Comparison of ENCODE assay signal across 9 mouse cellular contexts in the genomic region with DNA sequence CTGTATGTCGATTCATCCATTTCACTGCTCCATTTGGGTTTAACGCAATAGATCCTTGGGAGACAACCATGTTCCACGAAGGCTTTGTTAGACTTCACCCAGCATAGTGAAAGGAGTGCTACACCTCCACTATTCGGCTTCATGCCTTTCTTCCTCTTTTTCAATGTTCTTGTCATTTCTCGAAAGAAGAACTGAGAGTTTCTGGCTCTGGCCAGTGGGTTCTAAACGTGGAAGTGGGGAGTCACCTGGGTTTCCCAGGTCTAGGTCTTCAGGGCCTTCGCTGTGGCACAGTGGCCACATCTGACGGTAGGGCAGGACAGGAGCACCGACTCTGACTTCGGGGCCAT. TPM values are rescaled to one million over a fixed set of nuclear protein-coding genes. Genes with fewer than 3 reads are reported as not detected.
DNase-seq lines count a peak whose midpoint lies in the region; ATAC-seq and TF ChIP-seq lines count a peak whose summit lies in the region.
"Had no signal": no experiment of that assay in that cellular context is flagged by ENCODE, and none has a peak within 500 bp of the region (broad histone marks: within the 10 kb centered on the region; RNA-seq: fewer than 3 reads in every experiment).

No protein-coding gene starts in this region.

- peaks cover 22% of the 10 kb centered on the region for H3K79me2 ChIP-seq in MEL (ENCODE audit: control insufficient read depth, insufficient read depth, low read length, poor library complexity)

- no peak; a peak in 1 of 4 replicates for TF ChIP-seq EP300 in MEL (IDR thresholded peaks at IDR 0.05; ENCODE audit: low read depth in 1 of 2, low read length in 2 of 2)

- TF ChIP-seq RAD21 in MEL (IDR thresholded peaks at IDR 0.05; ENCODE audit: low read depth, low read length) = no peak

- no peaks in the 10 kb centered on the region for H3K9me3 ChIP-seq in heart, embryonic 14.5 days (ENCODE audit: control insufficient read depth, low read length)
- no peaks in the 10 kb centered on the region for H3K9me3 ChIP-seq in MEL (replicated peaks; ENCODE audit: insufficient read depth, low read length)
- H3K9me3 ChIP-seq in hindbrain, embryonic 11.5 days (ENCODE audit: control insufficient read depth, low read length) = no peaks in the 10 kb centered on the region
- H3K9me3 ChIP-seq in midbrain, embryonic 12.5 days = no peaks in the 10 kb centered on the region

- no peak for ATAC-seq in heart, embryonic 14.5 days (ENCODE audit: insufficient number of reproducible peaks, insufficient read depth, low FRiP score, low read depth)
- ATAC-seq in hindbrain, embryonic 11.5 days (ENCODE audit: low FRiP score) = no peak
- ATAC-seq in midbrain, embryonic 12.5 days (ENCODE audit: low FRiP score, low read depth) = no peak

- no peak for DNase-seq in heart, postnatal 14 days
- peak; percentile 89 for DNase-seq in MEL (ENCODE audit: low read depth, low spot score)
- no peak for DNase-seq in hindbrain, embryonic 11.5 days (ENCODE audit: low spot score)
- no peak for DNase-seq in cerebellum, adult 9-10 months
- no peak for DNase-seq in adrenal gland, postnatal 14 days
- DNase-seq in spleen, postnatal 4 days (ENCODE audit: low spot score in 2 of 2) = no peak

- H3K36me3 ChIP-seq in heart, embryonic 14.5 days (ENCODE audit: control insufficient read depth, insufficient read depth, low read length) = peaks cover 59% of the 10 kb centered on the region
- H3K36me3 ChIP-seq in MEL (ENCODE audit: control insufficient read depth in 1 of 2, insufficient read depth in 2 of 2, low read length in 2 of 2) = peaks cover 5 to 26% of the 10 kb centered on the region in 2 experiments; a peak in 3 of 4 replicates
- peaks cover 6% of the 10 kb centered on the region; the same call in 1 of the 2 replicates for H3K36me3 ChIP-seq in hindbrain, embryonic 11.5 days (ENCODE audit: control insufficient read depth, insufficient read depth, low read length)
- peaks cover 47% of the 10 kb centered on the region for H3K36me3 ChIP-seq in midbrain, embryonic 12.5 days

- H3K4me2 ChIP-seq in heart, embryonic 14.5 days (ENCODE audit: low read length) = peak overlapping the region; percentile 91
- H3K4me2 ChIP-seq in hindbrain, embryonic 11.5 days (replicated peaks; ENCODE audit: low read depth, low read length) = peak overlapping the region; percentile 83
- peak overlapping the region; percentile 92 for H3K4me2 ChIP-seq in midbrain, embryonic 12.5 days (replicated peaks)

- no peak for TF ChIP-seq POLR2A in MEL (IDR thresholded peaks at IDR 0.05; ENCODE audit: control insufficient read depth in 1 of 2, insufficient read depth in 1 of 2, low read depth in 1 of 2, low read length in 2 of 2, poor library complexity in 1 of 2)

- peak overlapping the region; percentile 2 to 94; a peak in 2 of 4 replicates for H3K4me3 ChIP-seq in heart, embryonic 14.5 days (ENCODE audit: control insufficient read depth in 1 of 2, insufficient read depth in 1 of 2, low read depth in 1 of 2, low read length in 2 of 2)
- peak overlapping the region; percentile 73 to 76 for H3K4me3 ChIP-seq in MEL (ENCODE audit: control insufficient read depth in 1 of 2, insufficient read depth in 1 of 2, low read depth in 2 of 2, low read length in 2 of 2)
- H3K4me3 ChIP-seq in hindbrain, embryonic 11.5 days (ENCODE audit: low read depth, low read length) = peak overlapping the region; percentile 91
- H3K4me3 ChIP-seq in midbrain, embryonic 12.5 days = peak overlapping the region; percentile 96

- peaks cover 7 to 15% of the 10 kb centered on the region in 2 experiments for H3K4me1 ChIP-seq in heart, embryonic 14.5 days (ENCODE audit: control insufficient read depth in 2 of 2, insufficient read depth in 2 of 2, low read length in 2 of 2)
- H3K4me1 ChIP-seq in MEL (ENCODE audit: control insufficient read depth in 1 of 2, insufficient read depth in 2 of 2, low read length in 2 of 2) = peaks cover 4 to 29% of the 10 kb centered on the region in 2 experiments
- 0 out of 2 replicates have a peak, but pooled peaks cover 3% of the 10 kb centered on the region for H3K4me1 ChIP-seq in hindbrain, embryonic 11.5 days (replicated peaks; ENCODE audit: control insufficient read depth, insufficient read depth, low read length)
- peaks cover 14% of the 10 kb centered on the region for H3K4me1 ChIP-seq in midbrain, embryonic 12.5 days

- no peaks in the 10 kb centered on the region for H3K27me3 ChIP-seq in heart, embryonic 14.5 days (ENCODE audit: control insufficient read depth, insufficient read depth, low read length)
- no peaks in the 10 kb centered on the region for H3K27me3 ChIP-seq in MEL (ENCODE audit: control insufficient read depth in 1 of 2, insufficient read depth in 2 of 2, low read length in 2 of 2)
- H3K27me3 ChIP-seq in hindbrain, embryonic 11.5 days (ENCODE audit: control insufficient read depth, insufficient read depth, low read length) = no peaks in the 10 kb centered on the region
- no peaks in the 10 kb centered on the region for H3K27me3 ChIP-seq in midbrain, embryonic 12.5 days

- no peak; a peak in 1 of 6 replicates for TF ChIP-seq CTCF in MEL (IDR thresholded peaks at IDR 0.05 in 2 of 3, conservative IDR thresholded peaks at IDR 0.05 in 1 of 3; ENCODE audit: control insufficient read depth in 1 of 3, insufficient read depth in 1 of 3, low read depth in 2 of 3, low read length in 3 of 3, poor library complexity in 1 of 3, severe bottlenecking in 1 of 3)

- H3K9ac ChIP-seq in heart, embryonic 14.5 days (ENCODE audit: low read length) = peak overlapping the region; percentile 95
- H3K9ac ChIP-seq in MEL (ENCODE audit: control insufficient read depth, low read depth, low read length, poor library complexity, severe bottlenecking) = peak overlapping the region; percentile 88
- no peak overlapping the region for H3K9ac ChIP-seq in hindbrain, embryonic 11.5 days (ENCODE audit: low read depth, low read length)
- peak overlapping the region; percentile 92; the same call in 1 of the 2 replicates for H3K9ac ChIP-seq in midbrain, embryonic 12.5 days (replicated peaks)

- WGBS in heart, embryonic 14.5 days = 33% methylated on average over 10 of the region's 10 CpGs
- WGBS in hindbrain, embryonic 11.5 days = 36% methylated on average over 10 of the region's 10 CpGs
- WGBS in midbrain, embryonic 12.5 days = 34% methylated on average over 10 of the region's 10 CpGs

- peak overlapping the region; percentile 7 to 100; a peak in 2 of 4 replicates for H3K27ac ChIP-seq in heart, embryonic 14.5 days (replicated peaks in 1 of 2; ENCODE audit: control insufficient read depth in 1 of 2, insufficient read depth in 1 of 2, low read depth in 2 of 2, low read length in 2 of 2)
- peak overlapping the region; percentile 91 for H3K27ac ChIP-seq in MEL (ENCODE audit: control insufficient read depth, low read depth, low read length)
- H3K27ac ChIP-seq in hindbrain, embryonic 11.5 days (ENCODE audit: low read depth, low read length) = peak overlapping the region; percentile 93; the same call in 1 of the 2 replicates
- H3K27ac ChIP-seq in midbrain, embryonic 12.5 days (replicated peaks) = peak overlapping the region; percentile 94

- intact Hi-C loops in heart, postnatal 14 days (cut with DNase I) = loop anchor here (2.0 kb wide), 1 partner anchor 108 kb away; no protein-coding TSS in a partner anchor

RNA-seq across cellular contexts. Expression of gene Dennd4b, which starts 0.3 kb away (rescaled TPM):
- 5.4 and 5.6 TPM in 2 replicates for polyA plus RNA-seq in heart, embryonic 14.5 days (2014; fragmentation: Nextera tagmentation; extraction: Ambion mirVana)
- total RNA-seq in heart, postnatal 14 days (2021) = 10 to 100 TPM; 21.1 to 23.6 TPM
- total RNA-seq in MEL (2012; rRNA removed) = 10.3 and 11.6 TPM in 2 replicates
- 10 to 100 TPM in 1 of 2 experiments, not detected in 1; 27.1 TPM for polyA plus RNA-seq in MEL (2012; ENCODE audit: insufficient read depth in 1 of 2, insufficient read length in 2 of 2, low read depth in 1 of 2, low replicate concordance in 2 of 2, missing spikeins in 1 of 2)
- 3.8 and 4.5 TPM in 2 replicates for polyA plus RNA-seq in hindbrain, embryonic 11.5 days (2014; fragmentation: Nextera tagmentation; extraction: Ambion mirVana)
- polyA plus RNA-seq in midbrain, embryonic 12.5 days (2016; fragmentation: Nextera tagmentation; extraction: Ambion mirVana) = 6.6 and 6.9 TPM in 2 replicates
- 6.9 and 12.3 TPM in 2 replicates for total RNA-seq in adrenal gland, postnatal 14 days (2021)

RNA-seq across cellular contexts. Expression of gene Crtc2, which starts 10.7 kb away (rescaled TPM):
- polyA plus RNA-seq in heart, embryonic 14.5 days (2014; fragmentation: Nextera tagmentation; extraction: Ambion mirVana) = 7.5 and 8.7 TPM in 2 replicates
- total RNA-seq in heart, postnatal 14 days (2021) = 10 to 100 TPM; 19.5 to 21.7 TPM
- 7.1 and 7.6 TPM in 2 replicates for total RNA-seq in MEL (2012; rRNA removed)
- polyA plus RNA-seq in MEL (2012; ENCODE audit: insufficient read depth in 1 of 2, insufficient read length in 2 of 2, low read depth in 1 of 2, low replicate concordance in 2 of 2, missing spikeins in 1 of 2) = 10 to 100 TPM in 1 of 2 experiments, not detected in 1; 66.9 TPM
- polyA plus RNA-seq in hindbrain, embryonic 11.5 days (2014; fragmentation: Nextera tagmentation; extraction: Ambion mirVana) = 9.8 and 10.6 TPM in 2 replicates
- 21.5 and 21.7 TPM in 2 replicates for polyA plus RNA-seq in midbrain, embryonic 12.5 days (2016; fragmentation: Nextera tagmentation; extraction: Ambion mirVana)
- total RNA-seq in adrenal gland, postnatal 14 days (2021) = 37.5 and 51.7 TPM in 2 replicates

RNA-seq across cellular contexts. Expression of gene Slc39a1, which starts 16.7 kb away (rescaled TPM):
- 86.6 and 88.2 TPM in 2 replicates for polyA plus RNA-seq in heart, embryonic 14.5 days (2014; fragmentation: Nextera tagmentation; extraction: Ambion mirVana)
- 10 to 100 TPM; 94.0 to 95.4 TPM for total RNA-seq in heart, postnatal 14 days (2021)
- 47.2 and 58.5 TPM in 2 replicates for total RNA-seq in MEL (2012; rRNA removed)
- polyA plus RNA-seq in MEL (2012; ENCODE audit: insufficient read depth in 1 of 2, insufficient read length in 2 of 2, low read depth in 1 of 2, low replicate concordance in 2 of 2, missing spikeins in 1 of 2) = 10 to 100 TPM; 61.7 to 80.5 TPM
- polyA plus RNA-seq in hindbrain, embryonic 11.5 days (2014; fragmentation: Nextera tagmentation; extraction: Ambion mirVana) = 49.1 and 55.3 TPM in 2 replicates
- polyA plus RNA-seq in midbrain, embryonic 12.5 days (2016; fragmentation: Nextera tagmentation; extraction: Ambion mirVana) = 50.5 and 55.1 TPM in 2 replicates
- total RNA-seq in adrenal gland, postnatal 14 days (2021) = 106 and 108 TPM in 2 replicates

RNA-seq across cellular contexts. Expression of gene Creb3l4, which starts 21.3 kb away (rescaled TPM):
- polyA plus RNA-seq in heart, embryonic 14.5 days (2014; fragmentation: Nextera tagmentation; extraction: Ambion mirVana) = 1.9 and 3.5 TPM in 2 replicates
- not detected for total RNA-seq in heart, postnatal 14 days (2021)
- total RNA-seq in MEL (2012; rRNA removed) = 0.08 TPM in 1 of 2 replicates, not detected in the other
- under 1 TPM in 1 of 2 experiments, not detected in 1; 0.07 TPM for polyA plus RNA-seq in MEL (2012; ENCODE audit: insufficient read depth in 1 of 2, insufficient read length in 2 of 2, low read depth in 1 of 2, low replicate concordance in 2 of 2, missing spikeins in 1 of 2)
- polyA plus RNA-seq in hindbrain, embryonic 11.5 days (2014; fragmentation: Nextera tagmentation; extraction: Ambion mirVana) = 4.5 and 4.9 TPM in 2 replicates
- polyA plus RNA-seq in midbrain, embryonic 12.5 days (2016; fragmentation: Nextera tagmentation; extraction: Ambion mirVana) = 3.8 and 3.9 TPM in 2 replicates
- 0.33 and 0.38 TPM in 2 replicates for total RNA-seq in adrenal gland, postnatal 14 days (2021)
- total RNA-seq: neutrophil, adult 5-6 weeks had no signal

RNA-seq across cellular contexts. Expression of gene Gatad2b, which starts 28.3 kb away (rescaled TPM):
- 8.2 and 9.4 TPM in 2 replicates for polyA plus RNA-seq in heart, embryonic 14.5 days (2014; fragmentation: Nextera tagmentation; extraction: Ambion mirVana)
- total RNA-seq in heart, postnatal 14 days (2021) = 10 to 100 TPM; 47.2 to 52.9 TPM
- total RNA-seq in MEL (2012; rRNA removed) = 9.1 and 12.3 TPM in 2 replicates
- 10 to 100 TPM in 1 of 2 experiments, not detected in 1; 37.6 TPM for polyA plus RNA-seq in MEL (2012; ENCODE audit: insufficient read depth in 1 of 2, insufficient read length in 2 of 2, low read depth in 1 of 2, low replicate concordance in 2 of 2, missing spikeins in 1 of 2)
- 13.6 and 26.0 TPM in 2 replicates for polyA plus RNA-seq in hindbrain, embryonic 11.5 days (2014; fragmentation: Nextera tagmentation; extraction: Ambion mirVana)
- 15.5 and 15.9 TPM in 2 replicates for polyA plus RNA-seq in midbrain, embryonic 12.5 days (2016; fragmentation: Nextera tagmentation; extraction: Ambion mirVana)
- 66.4 and 76.6 TPM in 2 replicates for total RNA-seq in adrenal gland, postnatal 14 days (2021)
